Mouse (Mus musculus): ENCODE data around the gene Psme2b. TPM values are rescaled to one million over a fixed set of nuclear protein-coding genes. Genes with fewer than 3 reads are reported as not detected.
"Not testable (repeated sequence)": the region's sequence is repeated elsewhere in the genome, so short reads cannot be mapped to it uniquely, and the experiment has no call there.

Psme2b gene
- 1 to 10 TPM; 2.7 to 3.1 TPM for total RNA-seq (2021)

GRCm38 (mm10) chr11:48946090-48946489 is at the start of gene Psme2b:
TSS of gene Psme2b (minus strand) at chr11:48946190.
- DNase-seq (ENCODE audit: low spot score); intact Hi-C loops (cut with DNase I): not testable (repeated sequence)

GRCm38 (mm10) chr11:48994018-48994417 is 48.0 kb upstream of the Psme2b start, which contains the start of gene Tgtp1:
TSS of gene Tgtp1 (minus strand) at chr11:48994172.
- DNase-seq (ENCODE audit: low spot score); intact Hi-C loops (cut with DNase I): not testable (repeated sequence)

GRCm38 (mm10) chr11:48993296-48993695 is 47.3 kb upstream of the Psme2b start:
- intact Hi-C loops (cut with DNase I); DNase-seq (ENCODE audit: low spot score): not testable (repeated sequence)

- intact Hi-C loops (cut with DNase I); DNase-seq (ENCODE audit: low spot score): not testable (repeated sequence)
Measured at GRCm38 (mm10) chr11:48991740-48992520, 45.9 kb upstream of the Psme2b start, which contains the start of gene Gm12185. TSS of gene Gm12185 (minus strand) at chr11:48992226.

GRCm38 (mm10) chr11:48989981-48990380 is 44.0 kb upstream of the Psme2b start:
- DNase-seq (ENCODE audit: low spot score); intact Hi-C loops (cut with DNase I): not testable (repeated sequence)

- DNase-seq (ENCODE audit: low spot score); intact Hi-C loops (cut with DNase I): not testable (repeated sequence)
Measured at GRCm38 (mm10) chr11:48988219-48988618, 42.2 kb upstream of the Psme2b start.

GRCm38 (mm10) chr11:48982848-48983247 is 36.9 kb upstream of the Psme2b start:
- intact Hi-C loops (cut with DNase I); DNase-seq (ENCODE audit: low spot score): not testable (repeated sequence)

- intact Hi-C loops (cut with DNase I); DNase-seq (ENCODE audit: low spot score): not testable (repeated sequence)
Measured at GRCm38 (mm10) chr11:48980052-48980451, 34.1 kb upstream of the Psme2b start.

- intact Hi-C loops (cut with DNase I); DNase-seq (ENCODE audit: low spot score): not testable (repeated sequence)
Measured at GRCm38 (mm10) chr11:48979251-48979650, 33.3 kb upstream of the Psme2b start, which contains the start of gene 9930111J21Rik1. TSS of gene 9930111J21Rik1 (minus strand) at chr11:48979398.

GRCm38 (mm10) chr11:48978240-48978939 is 32.4 kb upstream of the Psme2b start, which contains the start of gene Olfr56:
TSS of gene Olfr56 (plus strand) at chr11:48978889.
- intact Hi-C loops (cut with DNase I); DNase-seq (ENCODE audit: low spot score): not testable (repeated sequence)

- intact Hi-C loops (cut with DNase I); DNase-seq (ENCODE audit: low spot score): not testable (repeated sequence)
Measured at GRCm38 (mm10) chr11:48974686-48975085, 28.7 kb upstream of the Psme2b start.

- DNase-seq (ENCODE audit: low spot score); intact Hi-C loops (cut with DNase I): not testable (repeated sequence)
Measured at GRCm38 (mm10) chr11:48939286-48939685, 6.7 kb downstream of the Psme2b start.

- intact Hi-C loops (cut with DNase I); DNase-seq (ENCODE audit: low spot score): not testable (repeated sequence)
Measured at GRCm38 (mm10) chr11:48935291-48935690, 10.7 kb downstream of the Psme2b start.

GRCm38 (mm10) chr11:48933923-48934322 is 12.1 kb downstream of the Psme2b start:
- intact Hi-C loops (cut with DNase I), result not testable (repeated sequence)

GRCm38 (mm10) chr11:48933422-48933821 is 12.6 kb downstream of the Psme2b start:
- intact Hi-C loops (cut with DNase I); DNase-seq (ENCODE audit: low spot score): not testable (repeated sequence)

More at GRCm38 (mm10) chr11:48933923-48934322, 12.1 kb downstream of the Psme2b start:
- not testable (repeated sequence) for DNase-seq (ENCODE audit: low spot score)

GRCm38 (mm10) chr11:48928068-48928467 is 17.9 kb downstream of the Psme2b start:
- intact Hi-C loops (cut with DNase I); DNase-seq (ENCODE audit: low spot score): not testable (repeated sequence)

- DNase-seq (ENCODE audit: low spot score); intact Hi-C loops (cut with DNase I): not testable (repeated sequence)
Measured at GRCm38 (mm10) chr11:48926437-48926836, 19.6 kb downstream of the Psme2b start.

GRCm38 (mm10) chr11:48923818-48924217 is 22.2 kb downstream of the Psme2b start:
- intact Hi-C loops (cut with DNase I), result loop anchor here (5.0 kb wide), 1 partner anchor 73 kb away; no protein-coding TSS in a partner anchor
- DNase-seq (ENCODE audit: low spot score), result not testable (repeated sequence)

- intact Hi-C loops (cut with DNase I), result no loop called here
- DNase-seq (ENCODE audit: low spot score), result no peak
Measured at GRCm38 (mm10) chr11:48918380-48918779, 27.6 kb downstream of the Psme2b start.

- intact Hi-C loops (cut with DNase I), result no loop called here
- DNase-seq (ENCODE audit: low spot score), result no peak
Measured at GRCm38 (mm10) chr11:48913611-48914010, 32.4 kb downstream of the Psme2b start.
